Mouse (Mus musculus) adrenal gland, postnatal 14 days (tissue): ENCODE results near the gene Micu2. TPM values are rescaled to one million over a fixed set of nuclear protein-coding genes. Genes with fewer than 3 reads are reported as not detected.
"Not testable (repeated sequence)": the region's sequence is repeated elsewhere in the genome, so short reads cannot be mapped to it uniquely, and the experiment has no call there.

ENCODE experiments used
- DNase-seq: peaks from one replicate; pipeline ENCODE4 v3.0.0; 2021; ENCODE audit warnings: mixed read lengths
- total RNA-seq: library from RNA; stranded (reverse); gene quantifications from 2 replicates; pipeline ENCODE4 v1.2.3, GENCODE M21; 2021

Gene Micu2
- total RNA-seq, 1 experiment from 2014 or later = 49.2 TPM

DNA sequence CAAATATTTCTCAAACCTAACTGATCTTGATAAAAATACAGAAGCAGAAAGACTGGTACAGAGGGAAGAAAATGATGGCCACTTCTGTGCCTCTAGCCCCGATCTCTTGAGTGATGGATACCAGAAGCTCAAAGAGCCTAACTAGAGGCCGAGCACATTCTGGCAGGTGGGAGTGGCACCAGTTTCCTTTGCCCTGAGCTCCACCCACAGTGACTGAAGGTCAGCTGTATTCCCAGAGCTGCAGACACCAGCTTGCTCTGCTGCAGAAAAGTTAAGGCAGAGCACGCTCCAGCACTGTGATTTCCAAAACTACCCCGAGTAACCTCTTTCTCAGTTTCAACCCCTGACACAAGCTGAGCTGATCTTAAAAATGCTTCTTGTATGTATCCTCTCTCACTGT is 37.2 kb downstream of the Micu2 start:
- peak; percentile 47 for DNase-seq

- peak; percentile 43 for DNase-seq
Measured at GRCm38 (mm10) chr14:57951089-57951488, 48.0 kb downstream of the Micu2 start.

DNA sequence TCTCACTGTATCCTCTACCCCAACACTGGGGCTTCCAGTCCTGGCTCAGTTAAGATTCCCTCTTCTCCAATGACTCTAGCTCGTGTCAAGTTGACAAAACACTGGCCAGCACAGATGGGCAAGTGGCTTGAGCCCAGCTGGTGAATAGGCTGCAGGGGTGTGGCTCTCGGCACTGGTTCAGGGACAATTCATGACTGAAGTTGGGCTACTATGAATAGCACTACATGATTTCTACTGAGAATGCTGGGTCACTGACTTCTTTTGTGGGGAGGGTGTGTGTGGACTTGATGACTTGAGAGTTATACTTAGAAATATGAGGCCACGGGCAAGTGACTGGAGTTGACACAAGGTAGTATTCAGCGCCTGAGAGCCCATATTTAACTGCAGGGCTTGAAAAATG is 53.2 kb downstream of the Micu2 start:
- DNase-seq = no peak

GRCm38 (mm10) chr14:57937297-57937696 is 61.8 kb downstream of the Micu2 start:
- no peak for DNase-seq

DNA sequence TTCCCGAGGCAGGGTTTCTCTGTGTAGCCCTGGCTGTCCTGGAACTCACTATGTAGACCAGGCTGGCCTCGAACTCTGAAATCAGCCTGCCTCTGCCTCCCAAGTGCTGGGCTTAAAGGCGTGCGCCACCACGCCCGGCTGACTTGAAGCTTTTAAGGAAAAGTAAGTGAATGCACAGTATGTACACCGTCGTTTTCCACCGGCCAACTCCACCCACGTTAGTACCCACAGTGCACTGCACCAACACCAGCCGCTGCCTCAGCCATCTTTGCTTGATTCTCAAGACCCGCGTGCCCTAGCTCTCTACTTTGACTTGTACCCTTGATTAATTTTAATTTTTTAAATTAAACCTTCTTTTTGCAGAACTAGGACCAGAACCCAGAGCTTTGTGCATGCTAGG is 64.4 kb downstream of the Micu2 start:
- no peak for DNase-seq

- no peak for DNase-seq
Measured at GRCm38 (mm10) chr14:57933608-57934007, 65.5 kb downstream of the Micu2 start.

- no peak for DNase-seq
Measured at GRCm38 (mm10) chr14:57932881-57933443, 66.1 kb downstream of the Micu2 start.

GRCm38 (mm10) chr14:57921428-57922131 is 77.5 kb downstream of the Micu2 start:
- peak; percentile 32 for DNase-seq

DNA sequence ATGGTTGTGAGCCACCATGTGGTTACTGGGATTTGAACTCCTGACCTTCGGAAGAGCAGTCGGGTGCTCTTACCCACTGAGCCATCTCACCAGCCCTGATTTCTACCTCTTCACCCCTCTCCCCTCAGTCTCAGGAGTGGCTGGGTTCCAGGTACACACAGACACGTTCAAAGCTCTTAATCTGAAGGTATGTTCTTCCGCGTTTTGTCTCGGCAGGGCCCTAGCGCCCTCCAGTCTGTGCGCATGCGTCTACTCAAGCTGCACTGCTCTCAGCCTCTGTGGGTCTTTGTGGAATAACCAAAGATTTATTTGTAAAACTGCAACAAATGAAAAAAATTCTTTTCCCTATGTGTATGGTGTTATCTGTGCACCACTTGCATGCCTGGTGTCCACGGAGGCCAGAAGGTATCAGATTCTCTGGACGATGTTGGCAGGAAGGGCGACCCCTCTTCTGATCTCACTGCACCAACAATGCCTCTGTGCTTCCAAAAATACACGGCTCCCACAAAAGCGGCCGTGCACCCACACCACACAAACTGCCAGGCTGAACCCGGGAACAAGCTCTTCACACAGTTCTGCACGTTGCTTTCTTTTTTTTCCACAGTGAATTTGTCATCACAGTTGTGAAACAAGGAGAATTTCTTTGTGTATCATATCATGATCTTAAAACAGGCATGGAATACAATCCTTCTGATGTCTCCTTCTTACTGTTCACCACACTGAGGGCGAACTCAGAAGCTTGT is 78.3 kb downstream of the Micu2 start:
- DNase-seq = no peak

- no peak for DNase-seq
Measured at GRCm38 (mm10) chr14:57919148-57919875, 79.8 kb downstream of the Micu2 start.

GRCm38 (mm10) chr14:57915341-57915740 is 83.7 kb downstream of the Micu2 start:
- DNase-seq = no peak

DNA sequence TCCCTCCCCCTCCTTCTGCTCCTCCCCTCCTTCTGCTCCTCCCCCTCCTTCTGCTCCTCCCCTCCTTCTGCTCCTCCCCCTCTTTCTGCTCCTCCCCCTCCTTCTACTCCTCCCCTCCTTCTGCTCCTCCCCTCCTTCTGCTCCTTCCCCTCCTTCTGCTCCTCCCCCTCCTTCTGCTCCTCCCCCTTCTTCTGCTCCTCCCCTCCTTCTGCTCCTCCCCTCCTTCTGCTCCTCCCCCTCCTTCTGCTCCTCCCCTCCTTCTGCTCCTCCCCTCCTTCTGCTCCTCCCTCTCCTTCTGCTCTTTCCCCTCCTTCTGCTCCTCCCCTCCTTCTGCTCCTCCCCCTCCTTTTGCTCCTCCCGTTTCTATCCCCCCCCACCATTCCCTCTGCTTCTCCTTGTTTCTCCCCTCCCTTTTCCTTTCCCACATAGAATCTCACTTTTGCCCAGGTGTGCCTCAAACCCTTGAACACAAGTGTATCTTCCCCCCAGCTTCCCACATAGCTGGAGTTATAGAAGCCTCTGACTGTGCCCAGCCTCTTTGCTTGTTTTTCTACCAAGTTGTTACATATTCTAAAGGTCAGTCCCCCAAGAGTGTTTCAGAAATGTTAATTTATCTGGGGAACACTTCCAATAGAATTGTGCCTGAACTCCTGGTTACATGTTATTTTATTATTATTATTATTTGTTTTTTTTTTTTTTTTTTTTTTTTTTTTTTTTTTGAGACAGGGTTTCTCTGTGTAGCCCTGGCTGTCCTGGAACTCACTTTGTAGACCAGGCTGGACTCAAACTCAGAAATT is 86.7 kb downstream of the Micu2 start:
- not testable (repeated sequence) for DNase-seq

GRCm38 (mm10) chr14:57911787-57912186 is 87.3 kb downstream of the Micu2 start:
- not testable (repeated sequence) for DNase-seq

- no peak for DNase-seq
Measured at GRCm38 (mm10) chr14:57911316-57911715, 87.7 kb downstream of the Micu2 start.

GRCm38 (mm10) chr14:57910501-57911068 is 88.5 kb downstream of the Micu2 start:
- peak; percentile 91 for DNase-seq

DNA sequence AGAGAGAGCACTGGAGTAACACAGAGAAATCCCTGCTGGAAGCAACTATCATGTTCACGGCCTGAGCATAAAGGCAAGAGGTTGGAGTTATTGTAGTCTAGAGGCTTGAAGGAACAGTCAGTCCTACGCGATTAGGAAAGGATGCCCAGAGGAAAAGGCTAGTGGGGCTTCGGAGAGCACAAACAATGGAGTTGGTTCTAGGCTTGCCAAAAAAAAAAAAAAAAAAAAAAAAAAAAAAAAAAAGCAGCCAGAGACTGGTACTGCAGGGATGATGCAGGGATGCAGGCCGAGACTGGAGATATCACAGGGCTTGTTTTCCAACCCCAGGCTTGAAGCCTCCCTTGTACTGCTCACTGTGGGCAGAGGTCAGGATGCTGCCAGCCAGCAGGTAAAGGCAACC is 89.8 kb downstream of the Micu2 start:
- no peak for DNase-seq

GRCm38 (mm10) chr14:57908431-57908830 is 90.6 kb downstream of the Micu2 start:
- no peak for DNase-seq

GRCm38 (mm10) chr14:57901998-57902397 is 97.1 kb downstream of the Micu2 start:
- DNase-seq = peak; percentile 30

GRCm38 (mm10) chr14:57896882-57897281 is 102.2 kb downstream of the Micu2 start:
- no peak for DNase-seq

- peak; percentile 23 for DNase-seq
Measured at GRCm38 (mm10) chr14:57896088-57896871, 102.8 kb downstream of the Micu2 start.

DNA sequence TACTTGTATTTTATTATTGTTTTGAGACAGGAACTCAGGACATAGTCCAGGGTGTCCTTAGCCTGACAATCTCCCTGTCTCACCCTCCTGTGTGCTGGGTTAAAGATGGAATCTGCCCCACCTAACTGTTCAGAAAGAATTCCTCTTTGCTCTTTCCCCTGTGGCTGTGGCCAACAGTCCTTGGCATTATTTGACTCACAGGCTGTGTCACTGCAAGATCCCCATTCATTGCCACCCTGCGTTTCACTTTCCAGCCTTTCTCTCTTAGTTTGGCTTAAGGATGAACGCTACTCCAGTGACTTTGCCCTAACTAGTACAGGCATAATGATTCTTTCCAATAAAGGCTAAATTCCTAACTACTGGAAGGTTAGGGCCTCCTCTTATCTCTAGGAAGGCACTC is 104.7 kb downstream of the Micu2 start:
- DNase-seq = no peak
